Mouse (Mus musculus): Measurements from ENCODE around the gene Nppa. TPM values are rescaled to one million over a fixed set of nuclear protein-coding genes. Genes with fewer than 3 reads are reported as not detected.
"Not testable (repeated sequence)": the region's sequence is repeated elsewhere in the genome, so short reads cannot be mapped to it uniquely, and the experiment has no call there.

Gene Nppa
- polyA plus RNA-seq, 1 experiment, result not detected

DNA sequence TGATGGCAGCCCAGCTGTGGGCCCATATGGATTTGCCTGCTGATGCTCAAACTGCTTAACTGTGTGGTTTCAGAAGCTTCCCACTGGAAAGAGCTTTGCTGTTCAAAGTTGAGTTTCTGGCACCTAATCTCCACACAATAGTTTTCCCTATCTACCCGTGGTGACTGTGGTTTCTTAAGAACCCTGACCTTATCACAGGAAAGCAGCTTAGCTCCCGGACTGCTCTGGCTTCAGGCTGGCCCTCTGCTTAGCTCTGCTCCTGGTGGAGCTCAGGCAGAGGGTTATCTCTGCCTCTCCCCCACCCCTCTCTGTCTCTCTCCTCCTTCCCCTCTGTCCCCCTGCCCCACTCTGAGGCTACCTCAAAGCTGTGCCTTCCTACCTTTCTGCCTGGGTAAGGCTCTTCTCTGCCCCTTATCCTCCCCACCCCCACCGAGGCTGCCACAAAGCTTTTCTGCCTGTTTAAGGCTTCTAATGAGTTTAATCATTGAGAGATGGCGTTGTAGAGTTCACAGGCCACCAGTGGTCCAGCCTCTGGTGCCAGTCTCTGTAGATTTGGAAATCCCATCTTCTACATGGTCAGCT is 46.0 kb downstream of the Nppa start:
- Histone ChIP-seq H3K27me3 (replicated peaks) (peaks cover 72% of the 10 kb centered on the region), H3K36me3 (replicated peaks; ENCODE audit: low read length) (peaks cover 76% of the 10 kb centered on the region), H3K9me3 (no peaks in the 10 kb centered on the region; the same call in 1 of the 2 replicates), H3K4me1 (peaks cover 59% of the 10 kb centered on the region), H3K4me3 (replicated peaks) (peak overlapping the region; percentile 46)
- TF ChIP-seq GATA1 (IDR thresholded peaks at IDR 0.05; ENCODE audit: borderline replicate concordance, low read length) (peak; percentile 74; the same call in 1 of the 3 replicates), FLI1 (IDR thresholded peaks at IDR 0.05; ENCODE audit: low read length) (no peak)

DNA sequence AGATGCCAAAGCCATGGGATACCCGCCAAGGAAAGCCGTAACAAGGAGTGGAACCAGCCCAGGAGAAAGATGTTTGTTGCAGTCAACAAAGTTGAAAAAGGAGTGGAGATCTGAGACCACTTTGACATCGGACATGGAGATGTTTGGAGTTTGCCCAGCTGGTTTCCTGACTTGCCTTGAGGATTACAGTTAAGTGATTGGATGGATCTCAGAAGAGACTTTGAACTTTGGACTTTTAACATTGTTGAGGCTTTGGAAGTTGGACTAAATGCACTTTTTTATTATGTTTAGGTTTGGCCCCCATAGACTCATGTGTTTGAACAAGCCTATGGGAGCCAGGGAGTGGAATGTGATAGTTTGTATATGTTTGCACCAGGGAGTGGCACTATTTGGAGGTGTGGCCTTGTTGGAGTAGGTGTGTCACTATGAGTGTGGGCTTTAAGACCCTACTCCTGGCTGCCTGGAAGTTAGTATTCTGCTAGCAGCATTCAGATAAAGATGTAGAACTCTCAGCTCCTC is 49.9 kb downstream of the Nppa start:
- Histone ChIP-seq H3K27me3 (replicated peaks) (peaks cover 76% of the 10 kb centered on the region), H3K36me3 (replicated peaks; ENCODE audit: low read length) (peaks cover 85% of the 10 kb centered on the region), H3K4me1 (peaks cover 32% of the 10 kb centered on the region)
- not testable (repeated sequence) for H3K4me3 ChIP-seq (replicated peaks); H3K9me3 ChIP-seq

DNA sequence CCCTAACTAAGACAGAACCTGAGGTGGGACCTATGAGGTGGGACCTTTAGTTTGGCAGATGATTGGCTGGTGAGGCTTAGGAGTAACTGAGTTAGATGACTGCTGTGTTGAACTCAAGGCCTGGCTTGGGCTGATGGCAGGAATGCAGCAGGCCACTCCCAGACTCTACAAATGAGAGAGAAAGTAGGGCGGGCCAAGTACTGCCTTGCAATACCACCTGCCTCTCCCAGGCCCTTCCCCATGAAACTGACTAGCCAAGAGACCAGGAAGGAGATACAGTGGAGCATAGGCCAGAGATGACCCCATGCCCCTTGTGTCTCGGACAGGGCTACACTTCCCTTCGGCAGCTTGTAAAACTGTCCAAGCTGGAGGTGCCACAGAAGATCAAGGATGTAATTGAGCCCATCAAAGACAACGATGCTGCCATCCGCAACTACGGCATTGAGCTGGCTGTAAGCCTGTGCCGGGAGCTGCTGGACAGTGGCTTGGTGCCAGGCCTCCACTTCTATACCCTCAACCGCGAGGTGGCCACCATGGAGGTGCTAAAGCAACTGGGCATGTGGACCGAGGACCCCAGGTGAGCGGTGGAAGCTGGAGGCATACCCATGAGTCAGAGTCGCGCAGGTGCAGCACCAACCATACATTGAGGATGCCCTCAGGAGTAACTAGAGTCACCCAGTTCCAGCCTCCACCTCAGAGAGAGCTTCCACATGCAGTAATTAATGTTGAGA is 50.7 kb downstream of the Nppa start:
- peaks cover 83% of the 10 kb centered on the region for H3K27me3 ChIP-seq (replicated peaks)
- peaks cover 88% of the 10 kb centered on the region for H3K36me3 ChIP-seq (replicated peaks; ENCODE audit: low read length)
- H3K9me3 ChIP-seq, result no peaks in the 10 kb centered on the region; the same call in 1 of the 2 replicates
- TF ChIP-seq GATA1 (IDR thresholded peaks at IDR 0.05; ENCODE audit: borderline replicate concordance, low read length), result no peak
- TF ChIP-seq FLI1 (IDR thresholded peaks at IDR 0.05; ENCODE audit: low read length), result no peak
- H3K4me3 ChIP-seq (replicated peaks), result no peak overlapping the region
- H3K4me1 ChIP-seq, result peaks cover 24% of the 10 kb centered on the region

Other genes starting within 250 kb of the Nppa start
- gene Zfp984, start 190.9 kb upstream of the Nppa start, polyA plus RNA-seq (2012; ENCODE audit: insufficient read depth, low replicate concordance), result 0.07 TPM in 1 of 2 replicates, not detected in the other
- gene Zfp933, start 152.4 kb upstream of the Nppa start, polyA plus RNA-seq (2012; ENCODE audit: insufficient read depth, low replicate concordance), result not detected in 2 replicates
- gene Miip, start 131.9 kb upstream of the Nppa start, polyA plus RNA-seq (2012; ENCODE audit: insufficient read depth, low replicate concordance), result 44.2 and 60.2 TPM in 2 replicates
- gene Fv1, start 131.7 kb upstream of the Nppa start, polyA plus RNA-seq (2012; ENCODE audit: insufficient read depth, low replicate concordance), result not detected in 2 replicates
- gene Mfn2, start 96.0 kb upstream of the Nppa start, polyA plus RNA-seq (2012; ENCODE audit: insufficient read depth, low replicate concordance), result 19.0 and 25.4 TPM in 2 replicates
- gene Plod1, start 64.0 kb upstream of the Nppa start, polyA plus RNA-seq (2012; ENCODE audit: insufficient read depth, low replicate concordance), result 11.8 and 14.9 TPM in 2 replicates
- 87.3 and 131 TPM in 2 replicates for gene 2510039O18Rik, start 59.8 kb upstream of the Nppa start, polyA plus RNA-seq (2012; ENCODE audit: insufficient read depth, low replicate concordance)
- gene Nppb, start 14.9 kb upstream of the Nppa start, polyA plus RNA-seq (2012; ENCODE audit: insufficient read depth, low replicate concordance), result not detected in 2 replicates
- 2.4 and 3.5 TPM in 2 replicates for gene Clcn6, start 38.1 kb downstream of the Nppa start, polyA plus RNA-seq (2012; ENCODE audit: insufficient read depth, low replicate concordance)
- 3.5 and 7.0 TPM in 2 replicates for gene Mthfr, start 38.4 kb downstream of the Nppa start, polyA plus RNA-seq (2012; ENCODE audit: insufficient read depth, low replicate concordance)
- 16.5 and 50.7 TPM in 2 replicates for gene Agtrap, start 87.3 kb downstream of the Nppa start, polyA plus RNA-seq (2012; ENCODE audit: insufficient read depth, low replicate concordance)
- gene Mad2l2, start 129.7 kb downstream of the Nppa start, polyA plus RNA-seq (2012; ENCODE audit: insufficient read depth, low replicate concordance), result 26.0 and 35.6 TPM in 2 replicates
- 4.1 and 4.9 TPM in 2 replicates for gene Draxin, start 130.0 kb downstream of the Nppa start, polyA plus RNA-seq (2012; ENCODE audit: insufficient read depth, low replicate concordance)
- gene Fbxo6, start 151.4 kb downstream of the Nppa start, polyA plus RNA-seq (2012; ENCODE audit: insufficient read depth, low replicate concordance), result 110 and 123 TPM in 2 replicates
- 3.8 and 7.4 TPM in 2 replicates for gene Fbxo44, start 159.8 kb downstream of the Nppa start, polyA plus RNA-seq (2012; ENCODE audit: insufficient read depth, low replicate concordance)
- 60.5 and 134 TPM in 2 replicates for gene Fbxo2, start 159.9 kb downstream of the Nppa start, polyA plus RNA-seq (2012; ENCODE audit: insufficient read depth, low replicate concordance)